Mouse (Mus musculus) small intestine, adult 2 months (tissue): ENCODE measurements around the gene Nipal3. TPM values are rescaled to one million over a fixed set of nuclear protein-coding genes. Genes with fewer than 3 reads are reported as not detected.

ENCODE experiments used
- H3K27ac ChIP-seq: fragments of 200-500 bp; 2 replicates; pipeline ENCODE4 v1.5.1; 2012; ENCODE audit warnings: low read depth, low read length, control low read depth, inconsistent platforms; ENCODE audit not compliant: insufficient read depth
- H3K27me3 ChIP-seq: fragments of 200-500 bp; 2 replicates; pipeline ENCODE4 v1.6.1; 2012; ENCODE audit warnings: mild to moderate bottlenecking, moderate library complexity, low read length, inconsistent platforms; ENCODE audit not compliant: control insufficient read depth, insufficient read depth
- H3K36me3 ChIP-seq: fragments of 200-500 bp; 2 replicates; pipeline ENCODE4 v1.6.1; 2012; ENCODE audit warnings: mild to moderate bottlenecking, low read length, control low read depth, inconsistent platforms; ENCODE audit not compliant: control insufficient read depth, insufficient read depth
- H3K4me1 ChIP-seq: fragments of 200-500 bp; 2 replicates; pipeline ENCODE4 v1.6.1; 2012; ENCODE audit warnings: low read length, inconsistent platforms, mixed read lengths; ENCODE audit not compliant: control insufficient read depth, insufficient read depth, insufficient read length
- H3K4me3 ChIP-seq: fragments of 200-500 bp; 2 replicates; pipeline ENCODE4 v1.5.1; 2012; ENCODE audit warnings: low read depth, mild to moderate bottlenecking, control low read depth, inconsistent platforms, low read length, moderate library complexity
- CTCF ChIP-seq: fragments of 200-500 bp; IDR thresholded peaks from 2 replicates; pipeline ENCODE4 v1.5.1; 2012; ENCODE audit warnings: low read depth, mild to moderate bottlenecking, control low read depth, inconsistent platforms, low read length, moderate library complexity, mixed read lengths; ENCODE audit not compliant: insufficient replicate concordance, insufficient read length; ENCODE audit errors: extremely low read depth
- POLR2A ChIP-seq: fragments of 200-500 bp; IDR thresholded peaks from 2 replicates; pipeline ENCODE4 v1.6.1; 2012; ENCODE audit warnings: low read depth, mild to moderate bottlenecking, control low read depth, inconsistent platforms, low read length, moderate library complexity
- WGBS: fragments of 180-500 bp; shearing (Covaris S2); methylation state at CpG from one replicate; pipeline ENCODE4 v1.1.7; 2018; 5-methylcytosine and 5-hydroxymethylcytosine counted together
- polyA plus RNA-seq: library from polyadenylated mRNA; depleted of rRNA; stranded (reverse); fragments of >200 nt; gene quantifications from 2 replicates; pipeline ENCODE4 v1.2.3, GENCODE M21; 2012; rRNA removed

Gene Nipal3
- polyA plus RNA-seq, 1 experiment, result 32.7 TPM

DNA sequence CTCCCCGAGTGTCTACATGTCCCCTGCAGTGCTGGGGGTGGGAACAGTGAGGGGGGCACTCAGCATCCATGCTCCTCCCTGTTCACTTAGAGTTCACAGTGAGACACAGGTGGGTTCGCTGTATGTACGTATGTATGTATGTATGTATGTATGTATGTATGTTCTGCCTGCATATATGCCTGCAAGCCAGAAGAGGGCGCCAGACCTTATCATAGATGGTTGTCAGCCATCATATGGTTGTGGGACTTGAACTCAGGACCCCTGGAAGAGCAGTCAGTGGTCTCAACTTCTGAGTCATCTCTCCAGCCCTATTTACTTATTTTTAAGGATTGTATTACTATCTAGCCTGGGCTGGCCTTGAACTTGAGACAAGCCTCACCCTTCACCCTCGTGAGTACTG is 98.5 kb downstream of the Nipal3 start:
- 96% methylated on average over 5 of the region's 5 CpGs for WGBS
- H3K4me1 ChIP-seq, result peaks cover 5% of the 10 kb centered on the region; the same call in 1 of the 2 replicates

More for the DNA sequence above, 98.5 kb downstream of the Nipal3 start:
- H3K27ac ChIP-seq, result no peak overlapping the region
- TF ChIP-seq CTCF (peak; percentile 17; the same call in 1 of the 2 replicates), POLR2A (no peak)
- H3K27me3 ChIP-seq, result peaks cover 13% of the 10 kb centered on the region
- no peak overlapping the region for H3K4me3 ChIP-seq
- H3K36me3 ChIP-seq, result no peaks in the 10 kb centered on the region

Other genes with a start within 250 kb of the Nipal3 start
- gene Clic4, start 222.2 kb downstream of the Nipal3 start, polyA plus RNA-seq, result 20.6 and 26.2 TPM in 2 replicates
- gene Srrm1, start 141.7 kb downstream of the Nipal3 start, polyA plus RNA-seq, result 7.4 and 12.2 TPM in 2 replicates
- gene Ncmap, start 96.8 kb downstream of the Nipal3 start, polyA plus RNA-seq, result 2.2 and 7.2 TPM in 2 replicates
- 5.5 and 6.3 TPM in 2 replicates for gene Rcan3, start 61.2 kb downstream of the Nipal3 start, polyA plus RNA-seq
- gene Stpg1, start 248 bp downstream of the Nipal3 start, polyA plus RNA-seq, result 0.06 and 0.29 TPM in 2 replicates
- gene Grhl3, start 78.6 kb upstream of the Nipal3 start, polyA plus RNA-seq, result 0.14 and 0.19 TPM in 2 replicates
- 4.9 and 11.4 TPM in 2 replicates for gene Ifnlr1, start 191.2 kb upstream of the Nipal3 start, polyA plus RNA-seq
- gene Il22ra1, start 233.1 kb upstream of the Nipal3 start, polyA plus RNA-seq, result 62.3 and 171 TPM in 2 replicates